Mouse (Mus musculus) cerebral cortex, adult 2 months (tissue): ENCODE data around the gene Grid1.

Source experiments
- WGBS: fragments of 180-500 bp; shearing (Covaris S2); methylation state at CpG from one replicate; pipeline ENCODE4 v1.1.7; 2018; 5-methylcytosine and 5-hydroxymethylcytosine counted together

Gene Grid1

GRCm38 (mm10) chr14:35209444-35209843, 389.5 kb downstream of the Grid1 start:
- WGBS: 81% methylated on average over 6 of the region's 6 CpGs

GRCm38 (mm10) chr14:35219021-35219420, 399.1 kb downstream of the Grid1 start:
- 91% methylated on average over 4 of the region's 4 CpGs for WGBS

- 73% methylated on average over 2 of the region's 2 CpGs for WGBS
Measured at GRCm38 (mm10) chr14:35222196-35222595, 402.3 kb downstream of the Grid1 start.

GRCm38 (mm10) chr14:35227581-35227980, 407.7 kb downstream of the Grid1 start:
- 94% methylated on average over 5 of the region's 5 CpGs for WGBS

- WGBS: 91% methylated on average over 6 of the region's 6 CpGs
Measured at GRCm38 (mm10) chr14:35242882-35243281, 423.0 kb downstream of the Grid1 start.

- WGBS: 49% methylated on average over 7 of the region's 7 CpGs
Measured at GRCm38 (mm10) chr14:35244776-35245548, 425.1 kb downstream of the Grid1 start.

- WGBS: 57% methylated on average over 4 of the region's 4 CpGs
Measured at GRCm38 (mm10) chr14:35250412-35250811, 430.5 kb downstream of the Grid1 start.

GRCm38 (mm10) chr14:35254477-35254876, 434.6 kb downstream of the Grid1 start:
- WGBS: 50% methylated on average over 2 of the region's 2 CpGs

GRCm38 (mm10) chr14:35270260-35270659, 450.4 kb downstream of the Grid1 start:
- WGBS: 81% methylated on average over 4 of the region's 4 CpGs

- WGBS: 97% methylated on average over 7 of the region's 7 CpGs
Measured at GRCm38 (mm10) chr14:35309201-35309600, 489.3 kb downstream of the Grid1 start.

- WGBS: 84% methylated on average over 5 of the region's 5 CpGs
Measured at GRCm38 (mm10) chr14:35313380-35314299, 493.7 kb downstream of the Grid1 start.

- WGBS: 81% methylated on average over 1 of the region's 1 CpGs
Measured at GRCm38 (mm10) chr14:35326306-35326705, 506.4 kb downstream of the Grid1 start.

GRCm38 (mm10) chr14:35336561-35336960, 516.7 kb downstream of the Grid1 start:
- WGBS: 72% methylated on average over 3 of the region's 3 CpGs

GRCm38 (mm10) chr14:35356011-35356410, 536.1 kb downstream of the Grid1 start:
- 83% methylated on average over 3 of the region's 3 CpGs for WGBS

- 86% methylated on average over 6 of the region's 6 CpGs for WGBS
Measured at GRCm38 (mm10) chr14:35356480-35357085, 536.7 kb downstream of the Grid1 start.

GRCm38 (mm10) chr14:35358136-35358821, 538.4 kb downstream of the Grid1 start:
- 42% methylated on average over 7 of the region's 7 CpGs for WGBS

GRCm38 (mm10) chr14:35365177-35365944, 545.5 kb downstream of the Grid1 start:
- whole genome bisulfite sequencing: 64% methylated on average over 8 of the region's 8 CpGs

GRCm38 (mm10) chr14:35374374-35374773, 554.5 kb downstream of the Grid1 start:
- 63% methylated on average over 3 of the region's 3 CpGs for WGBS

- 42% methylated on average over 4 of the region's 4 CpGs for WGBS
Measured at GRCm38 (mm10) chr14:35393591-35393990, 573.7 kb downstream of the Grid1 start.

- WGBS: 81% methylated on average over 3 of the region's 3 CpGs
Measured at GRCm38 (mm10) chr14:35404249-35404908, 584.5 kb downstream of the Grid1 start.
